Mouse (Mus musculus) forebrain, postnatal 0 days (tissue): ENCODE measurements around the gene Rap2c. TPM values are rescaled to one million over a fixed set of nuclear protein-coding genes. Genes with fewer than 3 reads are reported as not detected.

ENCODE experiments used
- ATAC-seq: fragments of 200-750 bp; cut with Nextera tagmentation; 2 replicates; pipeline ENCODE4 v1.8.0; 2017; ENCODE audit warnings: mild to moderate bottlenecking, moderate library complexity
- DNase-seq: peaks from one replicate; pipeline ENCODE4 v3.0.0-alpha.2; 2015
- H3K27ac ChIP-seq: fragments of 300-500 bp; sonication (generic); 2 replicates; pipeline ENCODE4 v1.5.1; 2014; ENCODE audit warnings: low read depth, mild to moderate bottlenecking, antibody characterized with exemption, low read length, moderate library complexity, mixed read lengths
- H3K27me3 ChIP-seq: fragments of 300-500 bp; sonication (generic); 2 replicates; pipeline ENCODE4 v1.6.1; 2014; ENCODE audit warnings: mild to moderate bottlenecking, low read length, mixed read lengths; ENCODE audit not compliant: insufficient read depth
- H3K36me3 ChIP-seq: fragments of 300-500 bp; sonication (generic); 2 replicates; pipeline ENCODE4 v1.6.1; 2014; ENCODE audit warnings: mild to moderate bottlenecking, moderate library complexity; ENCODE audit not compliant: insufficient read depth
- H3K4me1 ChIP-seq: fragments of 300-500 bp; sonication (generic); 2 replicates; pipeline ENCODE4 v1.6.1; 2014; ENCODE audit warnings: antibody characterized with exemption; ENCODE audit not compliant: insufficient read depth
- H3K4me2 ChIP-seq: fragments of 300-500 bp; sonication (generic); 2 replicates; pipeline ENCODE4 v1.6.1; 2014; ENCODE audit warnings: low read depth, mild to moderate bottlenecking, moderate library complexity
- H3K4me3 ChIP-seq: fragments of 300-500 bp; sonication (generic); 2 replicates; pipeline ENCODE4 v1.5.1; 2014; ENCODE audit warnings: low read depth, low read length, mixed read lengths
- H3K9ac ChIP-seq: fragments of 300-500 bp; sonication (generic); 2 replicates; pipeline ENCODE4 v1.6.1; 2014; ENCODE audit warnings: mild to moderate bottlenecking
- H3K9me3 ChIP-seq: fragments of 300-500 bp; sonication (generic); 2 replicates; pipeline ENCODE4 v1.6.1; 2016; ENCODE audit warnings: low read length
- CTCF ChIP-seq: sonication (generic); IDR thresholded peaks from 2 replicates; pipeline ENCODE4 v1.5.1; 2016; ENCODE audit warnings: antibody characterized with exemption, control low read depth, low read depth
- WGBS: fragments of 180-500 bp; shearing (Covaris S2); extraction: QIAGEN DNeasy Blood & Tissue Kit; methylation state at CpG from one replicate; pipeline ENCODE4 v1.1.7; 2014; 5-methylcytosine and 5-hydroxymethylcytosine counted together
- polyA plus RNA-seq: library from polyadenylated mRNA; unstranded; fragments of >200 nt; fragmentation: Nextera tagmentation; extraction: Ambion mirVana; gene quantifications from 2 replicates; pipeline ENCODE4 v1.2.1, GENCODE M21; 2015
- total RNA-seq: library from RNA; depleted of rRNA; stranded (reverse); fragments of >200 nt; gene quantifications from 2 replicates; pipeline ENCODE4 v1.2.3, GENCODE M21; 2014; rRNA removed

The Rap2c gene
- total RNA-seq: 24.2 and 28.4 TPM in 2 replicates
- polyA plus RNA-seq: 9.7 and 9.9 TPM in 2 replicates

DNA sequence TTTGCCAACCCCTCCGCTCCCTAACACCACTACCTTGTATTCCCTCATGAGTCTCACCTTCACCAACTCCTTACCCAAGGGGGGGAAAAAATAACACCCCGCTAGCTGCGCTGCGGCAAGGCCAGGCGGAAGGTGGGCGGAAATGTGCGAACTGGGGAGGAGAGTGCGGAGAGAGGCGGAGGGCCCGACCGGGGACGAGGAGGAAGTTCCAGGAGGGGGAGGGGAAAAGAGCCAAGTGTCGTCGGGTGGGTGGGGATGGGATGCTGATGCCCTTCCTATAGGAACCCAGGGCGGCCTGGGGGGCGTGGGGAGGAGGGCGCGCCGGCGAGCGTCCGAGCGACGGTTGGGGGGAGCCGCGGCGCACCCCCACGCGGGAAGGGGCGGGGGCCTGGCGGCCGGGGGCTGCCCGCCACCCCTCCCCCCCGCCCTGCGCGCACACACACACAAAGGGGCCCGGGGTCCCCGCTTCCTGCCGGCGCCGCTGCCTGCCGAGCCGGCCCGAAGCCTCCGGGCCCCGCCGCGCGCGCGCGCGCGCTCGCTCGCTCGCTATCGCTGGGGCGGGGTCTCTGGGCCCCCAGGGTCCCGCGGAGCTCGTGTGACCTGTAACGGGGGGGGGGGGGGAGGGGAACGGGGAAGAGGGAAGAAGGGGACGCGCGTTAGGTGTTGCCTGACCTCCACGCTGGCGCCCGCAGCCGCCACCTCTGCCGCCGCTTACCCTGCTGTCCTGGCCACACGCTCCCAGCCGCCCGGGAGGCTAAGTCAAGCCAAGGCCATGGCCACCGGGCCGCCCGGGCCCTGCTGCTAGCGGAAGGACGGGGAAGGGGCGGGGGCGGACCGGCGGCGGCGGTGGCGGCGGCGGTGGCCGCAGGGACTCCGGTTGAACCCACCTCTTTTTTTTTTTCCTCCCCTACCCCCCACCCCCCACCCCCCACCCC lies at the start of gene Rap2c:
Rap2c (minus strand) TSS at position 168 of the 935 bp plus-strand sequence.
- TF ChIP-seq CTCF: no peak
- ATAC-seq (peak; percentile 68), DNase-seq (peak; percentile 47)
- Histone ChIP-seq H3K36me3 (no peaks in the 10 kb centered on the region), H3K4me1 (no peaks in the 10 kb centered on the region), H3K9ac (peak within 1 kb of the TSS; percentile 76), H3K9me3 (no peaks in the 10 kb centered on the region), H3K27ac (peak within 1 kb of the TSS; percentile 87), H3K4me3 (peak within 1 kb of the TSS; percentile 50), H3K4me2 (peak within 1 kb of the TSS; percentile 52), H3K27me3 (no peaks in the 10 kb centered on the region)
- WGBS: 36% methylated on average over 28 of the region's 92 CpGs

DNA sequence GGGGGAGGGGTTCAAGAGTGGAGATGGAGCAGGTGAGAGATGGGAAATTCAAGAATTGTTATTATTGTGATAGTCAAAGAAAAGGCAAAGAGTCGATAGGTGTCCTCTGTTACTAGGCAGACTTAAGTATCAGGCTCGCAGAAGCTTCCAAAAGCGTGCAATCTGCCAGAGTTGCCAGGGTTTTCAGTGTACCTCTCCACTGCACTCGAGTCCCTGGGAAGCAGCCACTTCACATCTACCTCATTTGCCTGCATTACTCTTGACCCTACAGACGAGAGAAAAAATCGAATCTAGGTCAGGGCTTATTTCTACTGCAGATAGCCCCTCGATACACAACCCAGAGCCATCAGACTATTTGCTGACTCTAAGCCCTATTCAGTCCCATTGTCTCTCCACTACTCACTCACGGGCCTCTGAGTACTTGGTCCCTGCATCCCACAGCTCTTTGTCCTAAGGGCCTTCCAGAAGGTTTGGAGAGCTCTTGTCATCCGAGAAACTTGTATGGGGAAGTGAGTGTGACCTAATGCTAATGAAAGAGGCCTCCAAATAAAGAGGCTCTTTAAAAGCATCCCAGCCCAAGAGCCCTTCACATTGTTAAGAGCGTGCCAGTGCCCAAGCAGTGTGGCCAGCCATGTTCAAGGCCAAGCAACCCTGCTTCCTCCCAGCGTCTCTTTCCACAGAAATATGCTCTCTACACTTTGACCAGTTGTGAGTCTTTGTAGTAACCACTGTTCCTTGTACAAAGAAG lies 48.9 kb upstream of the Rap2c start:
- no peak overlapping the region for H3K27ac ChIP-seq
- 70% methylated on average over 11 of the region's 11 CpGs for WGBS
- H3K27me3 ChIP-seq: no peaks in the 10 kb centered on the region
- no peak overlapping the region for H3K9ac ChIP-seq
- ATAC-seq: no peak
- DNase-seq: no peak
- no peaks in the 10 kb centered on the region for H3K4me1 ChIP-seq
- no peaks in the 10 kb centered on the region for H3K9me3 ChIP-seq
- H3K4me2 ChIP-seq: no peak overlapping the region
- TF ChIP-seq CTCF: no peak
- H3K36me3 ChIP-seq: no peaks in the 10 kb centered on the region
- H3K4me3 ChIP-seq: no peak overlapping the region

DNA sequence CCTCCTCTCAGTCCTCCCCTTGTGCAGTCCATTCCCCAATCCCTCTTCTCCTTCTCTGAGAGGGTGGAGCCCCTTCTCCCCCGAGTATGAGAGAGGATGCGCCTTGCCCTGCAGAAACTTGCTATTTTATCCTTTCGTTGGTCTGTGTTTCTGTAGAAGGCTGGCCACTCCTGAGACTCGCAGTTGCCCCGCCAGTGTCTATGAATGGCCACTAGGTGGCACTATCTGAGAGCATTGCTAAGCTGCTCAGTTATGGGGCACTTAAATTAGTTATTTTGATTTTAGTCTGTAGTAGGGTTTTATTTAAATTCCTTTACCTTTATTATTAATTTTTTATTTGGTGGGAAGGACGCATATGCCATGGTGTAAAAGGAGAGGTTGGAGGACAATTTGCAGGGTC lies 48.0 kb upstream of the Rap2c start:
- ATAC-seq (peak; percentile 54; the same call in 1 of the 2 replicates), DNase-seq (peak; percentile 70)
- Histone ChIP-seq H3K36me3 (no peaks in the 10 kb centered on the region), H3K9ac (no peak overlapping the region), H3K4me1 (no peaks in the 10 kb centered on the region), H3K4me2 (no peak overlapping the region), H3K9me3 (no peaks in the 10 kb centered on the region), H3K27ac (no peak overlapping the region), H3K27me3 (no peaks in the 10 kb centered on the region), H3K4me3 (no peak overlapping the region)
- peak; percentile 75 for TF ChIP-seq CTCF
- WGBS: 37% methylated on average over 6 of the region's 6 CpGs

DNA sequence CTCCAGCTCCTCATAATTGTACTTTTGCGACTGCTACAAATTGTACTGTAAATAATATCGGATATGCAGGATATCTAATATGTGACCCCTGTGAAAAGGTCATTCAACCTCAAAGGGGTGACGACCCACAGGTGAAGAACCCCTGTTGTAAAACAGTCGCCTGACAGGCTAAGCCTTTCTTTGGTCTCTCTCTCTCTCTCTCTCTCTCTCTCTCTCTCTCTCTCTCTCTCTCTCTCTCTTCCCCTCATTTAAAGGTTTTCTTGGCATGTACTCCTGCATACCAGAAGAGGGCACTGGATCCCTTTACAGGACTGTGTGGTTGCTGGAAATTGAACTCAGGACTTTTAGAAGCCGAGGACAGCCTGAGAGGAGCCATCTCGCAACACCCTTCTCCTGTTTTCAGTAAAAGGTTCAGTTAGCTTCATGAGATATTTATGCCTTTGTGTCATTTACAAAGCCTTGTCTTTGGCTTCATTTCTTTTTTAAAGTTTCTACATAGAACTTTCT lies 47.4 kb upstream of the Rap2c start:
- Histone ChIP-seq H3K9me3 (no peaks in the 10 kb centered on the region), H3K4me1 (no peaks in the 10 kb centered on the region), H3K9ac (no peak overlapping the region), H3K27me3 (no peaks in the 10 kb centered on the region), H3K27ac (no peak overlapping the region), H3K4me3 (no peak overlapping the region), H3K4me2 (no peak overlapping the region), H3K36me3 (no peaks in the 10 kb centered on the region)
- TF ChIP-seq CTCF: 0 out of 2 replicates have a peak, but pooled peaks have one; percentile 6
- 70% methylated on average over 6 of the region's 6 CpGs for WGBS
- ATAC-seq (no peak), DNase-seq (peak; percentile 0)

DNA sequence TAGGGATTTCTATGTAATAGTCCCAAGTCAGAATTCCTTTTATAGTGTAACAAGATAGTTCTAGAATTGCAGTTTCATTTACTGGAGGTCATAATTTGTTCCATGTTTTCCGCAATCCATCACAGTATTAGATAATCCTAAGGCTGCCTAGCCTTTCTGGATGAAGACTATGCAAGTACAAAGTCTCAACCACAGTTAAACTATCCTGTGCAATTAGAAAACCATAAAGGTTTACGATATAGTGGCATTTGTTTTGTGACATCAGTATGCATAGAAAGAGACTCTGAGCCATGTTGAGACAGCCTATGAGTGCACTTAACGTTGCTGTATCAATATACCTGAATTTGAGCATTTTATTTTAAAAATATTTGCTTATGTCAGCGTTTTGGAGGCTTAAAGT lies 42.4 kb upstream of the Rap2c start:
- Histone ChIP-seq H3K4me2 (no peak overlapping the region), H3K36me3 (no peaks in the 10 kb centered on the region), H3K27me3 (no peaks in the 10 kb centered on the region), H3K4me3 (no peak overlapping the region), H3K9ac (no peak overlapping the region), H3K4me1 (no peaks in the 10 kb centered on the region), H3K27ac (no peak overlapping the region), H3K9me3 (no peaks in the 10 kb centered on the region)
- ATAC-seq (no peak), DNase-seq (no peak)
- WGBS: 66% methylated on average over 4 of the region's 4 CpGs
- TF ChIP-seq CTCF: no peak

DNA sequence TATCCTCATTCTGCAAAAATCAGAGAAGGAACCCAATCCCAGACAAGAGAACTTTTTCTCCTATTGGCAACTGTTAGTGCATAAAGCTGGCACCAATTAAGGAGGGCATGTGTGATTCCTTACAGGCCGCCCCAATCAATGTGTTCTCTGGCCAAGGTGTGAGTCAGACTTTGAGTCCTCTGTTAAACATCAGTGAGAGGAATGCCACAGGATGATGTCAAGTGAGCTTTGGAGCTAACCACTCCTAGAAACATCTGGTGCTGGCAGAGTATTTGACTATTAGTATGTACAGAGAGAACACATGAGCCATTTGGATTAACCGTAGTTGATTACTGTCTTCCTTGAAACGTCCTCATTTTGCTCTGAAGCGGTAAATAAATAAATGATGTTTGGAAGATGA lies 40.9 kb upstream of the Rap2c start:
- H3K27ac ChIP-seq: no peak overlapping the region
- no peaks in the 10 kb centered on the region for H3K27me3 ChIP-seq
- H3K36me3 ChIP-seq: no peaks in the 10 kb centered on the region
- ATAC-seq: no peak
- H3K4me2 ChIP-seq: no peak overlapping the region
- no peak for TF ChIP-seq CTCF
- no peaks in the 10 kb centered on the region for H3K9me3 ChIP-seq
- H3K4me3 ChIP-seq: no peak overlapping the region
- no peak for DNase-seq
- WGBS: 76% methylated on average over 4 of the region's 4 CpGs
- no peak overlapping the region for H3K9ac ChIP-seq
- no peaks in the 10 kb centered on the region for H3K4me1 ChIP-seq
